Mouse (Mus musculus): Measurements from ENCODE around the gene Tmem251. TPM values are rescaled to one million over a fixed set of nuclear protein-coding genes. Genes with fewer than 3 reads are reported as not detected.

Tmem251 gene
- polyA plus RNA-seq, 1 experiment from 2014 or later: 11.7 TPM

DNA sequence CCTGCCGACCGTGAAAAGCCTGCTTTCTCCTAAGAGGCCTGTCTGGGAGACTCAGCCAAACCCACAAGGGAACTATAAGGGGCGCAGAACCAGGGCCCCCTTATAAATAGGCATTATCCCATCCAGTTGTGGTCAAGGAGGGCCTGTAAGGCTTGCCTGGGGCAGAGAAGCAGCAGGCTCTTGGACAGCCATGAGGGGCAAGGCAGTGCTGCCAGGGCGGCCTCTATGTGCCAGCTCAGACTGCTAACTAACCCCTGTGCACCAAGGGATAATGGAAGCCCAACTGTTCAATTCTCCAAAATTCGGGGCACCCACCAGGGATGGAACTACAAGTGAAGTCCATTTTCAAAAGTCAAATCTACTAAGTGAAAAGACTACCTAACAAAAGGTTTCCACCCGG, 40.1 kb upstream of the Tmem251 start:
- H3K4me2 ChIP-seq: peak overlapping the region; percentile 81
- no peaks in the 10 kb centered on the region for H3K9me3 ChIP-seq (replicated peaks)
- no peaks in the 10 kb centered on the region for H3K27me3 ChIP-seq (replicated peaks)
- ATAC-seq (ENCODE audit: low FRiP score): no peak
- peaks cover 66% of the 10 kb centered on the region for H3K4me1 ChIP-seq
- peak overlapping the region; percentile 94 for H3K27ac ChIP-seq (replicated peaks)
- no peaks in the 10 kb centered on the region for H3K36me3 ChIP-seq
- H3K4me3 ChIP-seq (replicated peaks): peak overlapping the region; percentile 79
- WGBS: 24% methylated on average over 6 of the region's 6 CpGs
- H3K9ac ChIP-seq (replicated peaks): peak overlapping the region; percentile 79

GRCm38 (mm10) chr12:102703921-102704408, 39.6 kb upstream of the Tmem251 start:
- Histone ChIP-seq H3K36me3 (no peaks in the 10 kb centered on the region), H3K27ac (replicated peaks) (peak overlapping the region; percentile 94), H3K4me1 (peaks cover 61% of the 10 kb centered on the region), H3K27me3 (replicated peaks) (no peaks in the 10 kb centered on the region), H3K9me3 (replicated peaks) (no peaks in the 10 kb centered on the region), H3K4me2 (peak overlapping the region; percentile 81), H3K9ac (replicated peaks) (peak overlapping the region; percentile 79), H3K4me3 (replicated peaks) (peak overlapping the region; percentile 79)
- peak; percentile 15; the same call in 1 of the 2 replicates for ATAC-seq (ENCODE audit: low FRiP score)
- 4% methylated on average over 17 of the region's 17 CpGs for WGBS

- no peaks in the 10 kb centered on the region for H3K27me3 ChIP-seq (replicated peaks)
- H3K36me3 ChIP-seq: no peaks in the 10 kb centered on the region
- peak within 1 kb of the TSS; percentile 81 for H3K4me2 ChIP-seq
- H3K4me3 ChIP-seq (replicated peaks): peak within 1 kb of the TSS; percentile 79
- WGBS: under 1% methylated on average over 80 of the region's 105 CpGs
- no peaks in the 10 kb centered on the region for H3K9me3 ChIP-seq (replicated peaks)
- H3K4me1 ChIP-seq: peaks cover 54% of the 10 kb centered on the region
- H3K27ac ChIP-seq (replicated peaks): peak within 1 kb of the TSS; percentile 94
- peak within 1 kb of the TSS; percentile 79 for H3K9ac ChIP-seq (replicated peaks)
- peak; percentile 84 for ATAC-seq (ENCODE audit: low FRiP score)
These were observed 38.9 kb upstream of the Tmem251 start, which contains the start of gene Itpk1 for GRCm38 (mm10) chr12:102704457-102705198. TSS of gene Itpk1 (minus strand) at chr12:102704930.

GRCm38 (mm10) chr12:102705216-102705871, 38.2 kb upstream of the Tmem251 start:
- peak; percentile 82 for ATAC-seq (ENCODE audit: low FRiP score)

GRCm38 (mm10) chr12:102705906-102706640, 37.5 kb upstream of the Tmem251 start:
- no peak overlapping the region for H3K9ac ChIP-seq (replicated peaks)
- no peak for ATAC-seq (ENCODE audit: low FRiP score)

More at GRCm38 (mm10) chr12:102705216-102705871, 38.2 kb upstream of the Tmem251 start:
- Histone ChIP-seq H3K4me1 (peaks cover 48% of the 10 kb centered on the region), H3K9me3 (replicated peaks) (no peaks in the 10 kb centered on the region), H3K9ac (replicated peaks) (peak overlapping the region; percentile 79), H3K36me3 (no peaks in the 10 kb centered on the region), H3K27me3 (replicated peaks) (no peaks in the 10 kb centered on the region), H3K27ac (replicated peaks) (peak overlapping the region; percentile 94), H3K4me3 (replicated peaks) (peak overlapping the region; percentile 79), H3K4me2 (peak overlapping the region; percentile 81)
- WGBS: 1% methylated on average over 42 of the region's 45 CpGs

GRCm38 (mm10) chr12:102706833-102707463, 36.6 kb upstream of the Tmem251 start:
- Histone ChIP-seq H3K4me1 (peaks cover 33% of the 10 kb centered on the region), H3K4me3 (replicated peaks) (no peak overlapping the region), H3K27ac (replicated peaks) (no peak overlapping the region), H3K9ac (replicated peaks) (no peak overlapping the region), H3K36me3 (no peaks in the 10 kb centered on the region), H3K4me2 (no peak overlapping the region), H3K27me3 (replicated peaks) (no peaks in the 10 kb centered on the region), H3K9me3 (replicated peaks) (no peaks in the 10 kb centered on the region)
- 92% methylated on average over 10 of the region's 10 CpGs for WGBS
- ATAC-seq (ENCODE audit: low FRiP score): no peak

More at GRCm38 (mm10) chr12:102705906-102706640, 37.5 kb upstream of the Tmem251 start:
- Histone ChIP-seq H3K4me1 (peaks cover 41% of the 10 kb centered on the region), H3K36me3 (no peaks in the 10 kb centered on the region), H3K9me3 (replicated peaks) (no peaks in the 10 kb centered on the region), H3K4me3 (replicated peaks) (peak overlapping the region; percentile 79; the same call in 1 of the 2 replicates), H3K27me3 (replicated peaks) (no peaks in the 10 kb centered on the region), H3K4me2 (peak overlapping the region; percentile 81), H3K27ac (replicated peaks) (peak overlapping the region; percentile 94; the same call in 1 of the 2 replicates)
- WGBS: 83% methylated on average over 6 of the region's 6 CpGs

DNA sequence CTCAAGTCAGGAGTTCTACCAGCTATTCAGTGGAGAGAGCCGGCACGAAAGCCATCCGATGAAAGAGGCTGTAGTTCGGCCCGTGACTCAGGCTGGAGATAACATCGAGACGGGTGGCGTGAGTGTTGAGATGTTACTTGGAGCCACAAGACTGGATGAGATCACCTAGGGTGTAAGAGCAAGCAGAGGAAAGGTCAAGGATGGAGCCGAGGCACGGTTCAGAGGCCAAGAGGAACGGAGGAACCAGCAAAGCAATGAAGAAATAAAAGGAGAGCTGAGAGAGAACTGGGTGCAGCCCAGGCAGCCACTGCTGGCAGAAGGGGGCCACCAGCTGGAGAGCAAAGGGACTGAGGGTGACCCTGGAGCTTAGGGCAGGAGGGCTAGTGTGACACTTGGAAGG, 35.3 kb upstream of the Tmem251 start:
- Histone ChIP-seq H3K36me3 (no peaks in the 10 kb centered on the region), H3K4me3 (replicated peaks) (no peak overlapping the region), H3K9me3 (replicated peaks) (no peaks in the 10 kb centered on the region), H3K9ac (replicated peaks) (no peak overlapping the region), H3K4me1 (peaks cover 20% of the 10 kb centered on the region), H3K4me2 (no peak overlapping the region), H3K27me3 (replicated peaks) (no peaks in the 10 kb centered on the region), H3K27ac (replicated peaks) (no peak overlapping the region)
- ATAC-seq (ENCODE audit: low FRiP score): no peak
- WGBS: 76% methylated on average over 11 of the region's 11 CpGs

DNA sequence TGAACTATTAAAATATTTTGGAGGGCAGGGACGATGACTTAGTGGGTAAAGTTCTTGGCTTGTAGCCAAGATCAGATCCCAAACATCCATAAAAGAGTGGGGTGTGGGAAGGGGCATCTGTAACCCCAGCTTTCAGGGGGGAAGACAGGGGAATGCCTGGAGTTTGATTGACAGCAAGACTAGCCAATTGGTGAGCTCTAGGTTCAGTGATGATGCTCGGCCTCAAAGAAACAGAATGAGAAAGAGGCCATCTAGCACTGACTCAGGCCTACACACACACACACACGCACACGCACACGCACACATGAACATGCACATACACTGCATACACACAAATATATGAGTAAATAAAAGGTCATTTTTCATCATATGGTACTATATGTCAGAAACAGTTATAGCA, 33.7 kb upstream of the Tmem251 start:
- Histone ChIP-seq H3K9me3 (replicated peaks) (no peaks in the 10 kb centered on the region), H3K4me3 (replicated peaks) (no peak overlapping the region), H3K27me3 (replicated peaks) (no peaks in the 10 kb centered on the region), H3K4me1 (peaks cover 9% of the 10 kb centered on the region), H3K27ac (replicated peaks) (no peak overlapping the region), H3K4me2 (no peak overlapping the region), H3K9ac (replicated peaks) (no peak overlapping the region), H3K36me3 (no peaks in the 10 kb centered on the region)
- no peak for ATAC-seq (ENCODE audit: low FRiP score)
- 92% methylated on average over 5 of the region's 5 CpGs for WGBS

- Histone ChIP-seq H3K27ac (replicated peaks) (no peak overlapping the region), H3K4me2 (no peak overlapping the region), H3K9ac (replicated peaks) (no peak overlapping the region), H3K36me3 (no peaks in the 10 kb centered on the region), H3K4me3 (replicated peaks) (no peak overlapping the region), H3K4me1 (peaks cover 1% of the 10 kb centered on the region), H3K27me3 (replicated peaks) (no peaks in the 10 kb centered on the region), H3K9me3 (replicated peaks) (no peaks in the 10 kb centered on the region)
- 55% methylated on average over 4 of the region's 4 CpGs for whole genome bisulfite sequencing
- no peak for ATAC-seq (ENCODE audit: low FRiP score)
These were observed 32.6 kb upstream of the Tmem251 start for GRCm38 (mm10) chr12:102710851-102711375.

DNA sequence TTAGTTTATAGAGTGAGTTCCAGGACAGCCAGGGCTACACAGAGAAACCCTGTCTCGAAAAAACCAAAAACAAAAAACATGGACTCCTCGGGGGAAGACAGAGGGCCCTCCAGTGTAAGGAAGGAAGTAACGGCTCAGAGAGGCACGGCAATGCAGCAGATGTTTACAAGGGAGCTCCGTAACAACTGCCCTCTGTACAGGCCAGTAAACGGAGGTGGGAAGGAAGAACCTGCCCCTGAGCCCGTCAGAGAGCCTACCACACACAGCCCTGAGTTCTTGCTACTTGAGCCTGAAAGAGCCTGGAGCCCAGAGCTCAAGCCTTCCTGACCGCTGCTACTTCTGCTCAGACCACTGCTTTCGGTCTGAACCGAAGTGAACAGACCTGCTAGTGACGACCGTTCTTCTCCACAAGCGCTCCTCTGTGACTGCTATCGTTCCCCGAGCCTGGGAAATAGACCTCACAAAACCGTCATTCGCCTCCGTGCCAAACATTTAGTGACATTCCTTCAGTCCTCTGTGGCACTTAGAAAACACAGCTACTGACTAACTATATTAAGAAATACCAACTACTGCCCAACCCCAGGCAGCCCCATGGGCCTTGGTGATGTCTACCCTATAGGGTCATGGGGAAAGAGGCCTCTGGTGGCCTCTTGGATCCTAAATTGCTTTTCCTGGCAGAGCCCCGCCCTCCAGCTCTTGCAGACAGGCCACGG, 30.3 kb upstream of the Tmem251 start:
- 64% methylated on average over 20 of the region's 20 CpGs for WGBS
- ATAC-seq (ENCODE audit: low FRiP score): no peak

More for the DNA sequence above, 30.3 kb upstream of the Tmem251 start:
- H3K4me1 ChIP-seq: no peaks in the 10 kb centered on the region
- H3K36me3 ChIP-seq: no peaks in the 10 kb centered on the region
- no peaks in the 10 kb centered on the region for H3K9me3 ChIP-seq (replicated peaks)
- no peak overlapping the region for H3K4me3 ChIP-seq (replicated peaks)
- no peak overlapping the region for H3K27ac ChIP-seq (replicated peaks)
- no peak overlapping the region for H3K4me2 ChIP-seq
- H3K27me3 ChIP-seq (replicated peaks): no peaks in the 10 kb centered on the region
- no peak overlapping the region for H3K9ac ChIP-seq (replicated peaks)

Data from neural tube, embryonic 15.5 days (tissue).